Mouse (Mus musculus) lung, postnatal 0 days (tissue): ENCODE measurements around the gene Rabgef1. TPM values are rescaled to one million over a fixed set of nuclear protein-coding genes. Genes with fewer than 3 reads are reported as not detected.

Source experiments
- ATAC-seq: fragments of 200-750 bp; cut with Nextera tagmentation; 2 replicates; pipeline ENCODE4 v1.8.0; 2017; ENCODE audit warnings: moderate library complexity
- DNase-seq: peaks from one replicate; pipeline ENCODE4 v3.0.0-alpha.2; 2016; ENCODE audit warnings: low spot score
- H3K27ac ChIP-seq: fragments of 300-500 bp; sonication (generic); 2 replicates; pipeline ENCODE4 v1.5.1; 2014; ENCODE audit warnings: antibody characterized with exemption, mild to moderate bottlenecking, low read length, mixed read lengths
- H3K27me3 ChIP-seq: fragments of 300-500 bp; sonication (generic); replicated peaks from 2 replicates; pipeline ENCODE4 v1.6.1; 2014; ENCODE audit warnings: low read length, mixed read lengths; ENCODE audit not compliant: insufficient read depth
- H3K36me3 ChIP-seq: fragments of 300-500 bp; sonication (generic); 2 replicates; pipeline ENCODE4 v1.6.1; 2014; ENCODE audit warnings: low read length, mixed read lengths; ENCODE audit not compliant: insufficient read depth
- H3K4me1 ChIP-seq: fragments of 300-500 bp; sonication (generic); 2 replicates; pipeline ENCODE4 v1.6.1; 2014; ENCODE audit warnings: antibody characterized with exemption, low read depth, low read length, mixed read lengths; ENCODE audit not compliant: insufficient read depth
- H3K4me2 ChIP-seq: fragments of 300-500 bp; sonication (generic); replicated peaks from 2 replicates; pipeline ENCODE4 v1.6.1; 2014; ENCODE audit warnings: low read depth, mild to moderate bottlenecking, low read length, moderate library complexity, mixed read lengths
- H3K4me3 ChIP-seq: fragments of 300-500 bp; sonication (generic); 2 replicates; pipeline ENCODE4 v1.5.1; 2014; ENCODE audit warnings: low read depth, low read length
- H3K9ac ChIP-seq: fragments of 300-500 bp; sonication (generic); replicated peaks from 2 replicates; pipeline ENCODE4 v1.6.1; 2014; ENCODE audit warnings: low read depth, mild to moderate bottlenecking
- H3K9me3 ChIP-seq: fragments of 300-500 bp; sonication (generic); 2 replicates; pipeline ENCODE4 v1.6.1; 2016; ENCODE audit warnings: low read length, mixed read lengths
- CTCF ChIP-seq: IDR thresholded peaks from 2 replicates; pipeline ENCODE4 v1.5.1; 2016; ENCODE audit warnings: antibody characterized with exemption, mild to moderate bottlenecking
- EP300 ChIP-seq: IDR thresholded peaks from 2 replicates; pipeline ENCODE4 v1.6.1; 2016; ENCODE audit warnings: antibody characterized with exemption, mild to moderate bottlenecking, control low read depth
- WGBS: fragments of 180-500 bp; shearing (Covaris S2); extraction: QIAGEN DNeasy Blood & Tissue Kit; methylation state at CpG from one replicate; pipeline ENCODE4 v1.1.7; 2014; 5-methylcytosine and 5-hydroxymethylcytosine counted together
- polyA plus RNA-seq: library from polyadenylated mRNA; unstranded; fragments of >200 nt; fragmentation: Nextera tagmentation; extraction: Ambion mirVana; gene quantifications from 2 replicates; pipeline ENCODE4 v1.2.1, GENCODE M21; 2015

Gene Rabgef1
- polyA plus RNA-seq, 1 experiment from 2014 or later: 50.5 TPM

DNA sequence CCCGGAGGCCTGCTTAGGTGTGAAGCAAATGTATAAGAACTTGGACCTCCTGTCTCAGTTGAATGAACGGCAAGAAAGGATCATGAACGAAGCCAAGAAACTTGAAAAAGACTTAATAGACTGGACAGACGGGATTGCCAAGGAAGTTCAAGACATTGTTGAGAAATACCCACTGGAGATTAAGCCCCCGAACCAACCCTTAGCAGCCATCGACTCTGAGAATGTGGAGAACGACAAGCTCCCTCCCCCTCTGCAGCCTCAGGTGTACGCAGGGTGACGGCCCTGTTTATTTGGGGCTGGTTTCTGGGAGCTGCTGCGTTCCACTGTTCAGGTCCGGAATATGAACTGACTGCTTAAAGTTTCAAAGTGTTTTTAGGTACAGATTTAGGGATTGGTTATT is 41.4 kb downstream of the Rabgef1 start:
- WGBS: 62% methylated on average over 11 of the region's 11 CpGs
- no peaks in the 10 kb centered on the region for H3K27me3 ChIP-seq
- no peaks in the 10 kb centered on the region for H3K4me1 ChIP-seq
- H3K4me3 ChIP-seq: no peak overlapping the region
- no peaks in the 10 kb centered on the region for H3K9me3 ChIP-seq
- peak; percentile 63 for ATAC-seq
- H3K27ac ChIP-seq: 0 out of 2 replicates have a peak overlapping the region, but pooled peaks have one; percentile 9
- peaks cover 32% of the 10 kb centered on the region for H3K36me3 ChIP-seq
- DNase-seq: peak; percentile 63
- no peak for TF ChIP-seq CTCF
- no peak for TF ChIP-seq EP300
- H3K4me2 ChIP-seq: no peak overlapping the region
- H3K9ac ChIP-seq: no peak overlapping the region

GRCm38 (mm10) chr5:130216781-130217180 is 45.2 kb downstream of the Rabgef1 start, which contains the start of gene Tmem248:
Tmem248 (plus strand) TSS chr5:130217081.
- WGBS: 81% methylated on average over 7 of the region's 7 CpGs
- TF ChIP-seq CTCF: peak; percentile 23; the same call in 1 of the 2 replicates
- TF ChIP-seq EP300: no peak
- ATAC-seq (no peak), DNase-seq (no peak)
- Histone ChIP-seq H3K9me3 (no peaks in the 10 kb centered on the region), H3K27me3 (no peaks in the 10 kb centered on the region), H3K4me2 (no peak within 1 kb of the TSS), H3K4me1 (peaks cover 4% of the 10 kb centered on the region; the same call in 1 of the 2 replicates), H3K36me3 (peaks cover 4% of the 10 kb centered on the region; the same call in 1 of the 2 replicates), H3K27ac (peak within 1 kb of the TSS; percentile 21), H3K4me3 (no peak within 1 kb of the TSS), H3K9ac (no peak within 1 kb of the TSS)

DNA sequence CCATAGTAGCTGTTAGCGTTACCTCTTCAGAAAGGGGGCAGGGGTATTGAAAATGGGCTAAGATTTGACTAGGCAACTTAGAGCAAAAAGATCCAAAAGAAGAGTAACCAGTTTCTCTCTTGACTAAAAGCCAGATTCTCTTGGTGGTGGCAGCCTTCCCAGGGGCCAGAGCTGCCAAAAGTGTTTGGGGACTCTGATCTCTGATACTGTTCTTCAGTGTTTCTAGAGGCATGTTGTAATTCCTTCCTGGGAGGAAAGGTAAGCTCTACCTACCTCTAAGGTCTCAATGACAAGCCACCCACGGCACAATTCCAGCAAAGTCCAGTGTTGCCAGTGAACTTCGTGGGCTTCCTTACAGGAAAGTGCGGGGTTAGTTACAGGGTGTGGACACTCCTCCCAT is 45.8 kb downstream of the Rabgef1 start:
- H3K27ac ChIP-seq: peak overlapping the region; percentile 21; the same call in 1 of the 2 replicates
- no peaks in the 10 kb centered on the region for H3K27me3 ChIP-seq
- no peak overlapping the region for H3K9ac ChIP-seq
- no peak overlapping the region for H3K4me3 ChIP-seq
- no peaks in the 10 kb centered on the region for H3K9me3 ChIP-seq
- no peak for ATAC-seq
- H3K36me3 ChIP-seq: no peaks in the 10 kb centered on the region
- TF ChIP-seq EP300 (no peak), CTCF (no peak)
- WGBS: 60% methylated on average over 4 of the region's 4 CpGs
- peak; percentile 61 for DNase-seq
- H3K4me1 ChIP-seq: peaks cover 4% of the 10 kb centered on the region; the same call in 1 of the 2 replicates
- H3K4me2 ChIP-seq: no peak overlapping the region

DNA sequence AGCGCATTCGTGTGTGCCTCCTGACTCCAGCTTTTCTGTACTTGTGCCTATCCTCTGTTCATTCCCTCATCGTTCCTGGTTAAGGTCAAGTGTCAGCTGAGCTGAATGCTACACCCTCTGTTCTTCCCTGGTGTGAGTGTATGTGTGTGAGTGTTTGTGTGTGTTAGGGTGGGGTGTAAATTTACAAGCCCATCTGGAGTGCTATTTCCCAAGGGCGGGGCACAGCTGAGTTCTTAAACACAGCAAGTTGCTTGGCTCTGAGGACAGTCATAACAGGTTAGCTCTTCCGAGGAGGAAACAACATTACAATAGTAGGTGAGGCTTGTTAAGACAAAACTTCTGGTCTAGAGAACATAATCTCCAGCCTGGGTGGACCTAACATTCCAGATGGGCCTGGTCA is 46.7 kb downstream of the Rabgef1 start:
- 72% methylated on average over 5 of the region's 5 CpGs for WGBS
- no peaks in the 10 kb centered on the region for H3K36me3 ChIP-seq
- H3K27me3 ChIP-seq: no peaks in the 10 kb centered on the region
- no peak overlapping the region for H3K4me3 ChIP-seq
- H3K9ac ChIP-seq: no peak overlapping the region
- H3K9me3 ChIP-seq: no peaks in the 10 kb centered on the region
- peak overlapping the region; percentile 21; the same call in 1 of the 2 replicates for H3K27ac ChIP-seq
- DNase-seq: peak; percentile 34
- H3K4me1 ChIP-seq: peaks cover 6% of the 10 kb centered on the region; the same call in 1 of the 2 replicates
- H3K4me2 ChIP-seq: no peak overlapping the region
- ATAC-seq: peak; percentile 18
- no peak for TF ChIP-seq CTCF
- TF ChIP-seq EP300: no peak

GRCm38 (mm10) chr5:130221316-130221715 is 49.7 kb downstream of the Rabgef1 start:
- no peaks in the 10 kb centered on the region for H3K9me3 ChIP-seq
- no peaks in the 10 kb centered on the region for H3K27me3 ChIP-seq
- peak overlapping the region; percentile 65 for H3K4me2 ChIP-seq
- peak overlapping the region; percentile 95; the same call in 1 of the 2 replicates for H3K9ac ChIP-seq
- peak overlapping the region; percentile 94 for H3K27ac ChIP-seq
- TF ChIP-seq EP300 (no peak), CTCF (no peak)
- DNase-seq (no peak), ATAC-seq (no peak)
- peaks cover 10% of the 10 kb centered on the region; the same call in 1 of the 2 replicates for H3K4me1 ChIP-seq
- no peaks in the 10 kb centered on the region for H3K36me3 ChIP-seq
- peak overlapping the region; percentile 100 for H3K4me3 ChIP-seq
- WGBS: 49% methylated on average over 2 of the region's 2 CpGs

GRCm38 (mm10) chr5:130221760-130222145 is 50.2 kb downstream of the Rabgef1 start:
- TF ChIP-seq CTCF (no peak), EP300 (no peak)
- H3K4me2 ChIP-seq: peak overlapping the region; percentile 65
- no peaks in the 10 kb centered on the region for H3K36me3 ChIP-seq
- H3K9ac ChIP-seq: peak overlapping the region; percentile 95
- no peaks in the 10 kb centered on the region for H3K27me3 ChIP-seq
- WGBS: under 1% methylated on average over 10 of the region's 10 CpGs
- peak; percentile 23 for ATAC-seq
- DNase-seq: peak; percentile 38
- H3K4me1 ChIP-seq: peaks cover 15% of the 10 kb centered on the region; the same call in 1 of the 2 replicates
- no peaks in the 10 kb centered on the region for H3K9me3 ChIP-seq
- peak overlapping the region; percentile 94 for H3K27ac ChIP-seq
- H3K4me3 ChIP-seq: peak overlapping the region; percentile 100
